Mouse (Mus musculus): Measurements from ENCODE around the gene Tbc1d32.
"Not testable (repeated sequence)": the region's sequence is repeated elsewhere in the genome, so short reads cannot be mapped to it uniquely, and the experiment has no call there.

Tbc1d32 gene

GRCm38 (mm10) chr10:56228568-56229209, at the start of gene Tbc1d32:
Gene Tbc1d32 (minus strand): TSS chr10:56228689.
- in situ Hi-C loops (cut with MboI, MseI): loop anchor here (5.0 to 25.0 kb wide), 2 partner anchors 116 to 1609 kb away; no protein-coding TSS in a partner anchor

DNA sequence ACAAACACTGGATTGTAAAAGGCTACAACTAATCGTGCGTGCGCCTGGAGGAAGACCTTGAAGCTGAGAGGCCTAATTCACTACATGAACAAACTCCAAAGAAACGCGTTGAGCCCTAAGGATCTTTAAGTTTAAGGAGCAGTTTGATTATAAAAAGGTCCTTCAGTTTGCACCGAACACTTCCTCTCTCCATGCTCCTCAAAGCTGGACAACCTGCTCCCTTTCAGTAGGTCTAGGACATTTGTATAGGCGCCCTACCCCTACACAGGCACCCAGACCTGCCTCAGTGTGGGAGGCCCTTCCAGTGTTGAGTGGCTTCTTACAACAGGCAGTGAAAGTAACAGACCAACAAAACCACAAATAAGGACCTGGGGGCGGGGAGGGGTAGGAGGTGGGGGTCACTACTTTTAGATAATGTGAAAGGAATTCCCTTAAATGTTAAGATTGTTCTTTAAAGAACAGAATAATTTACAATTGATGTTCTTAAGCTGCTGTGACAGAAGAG, 666 bp downstream of the Tbc1d32 start:
- in situ Hi-C loops (cut with MboI, MseI): loop anchor here (5.0 to 25.0 kb wide), 2 partner anchors 116 to 1609 kb away; no protein-coding TSS in a partner anchor

GRCm38 (mm10) chr10:56215797-56216196, 12.7 kb downstream of the Tbc1d32 start:
- in situ Hi-C loops (cut with MboI, MseI): loop anchor here (25.0 kb wide), 1 partner anchor 1997 kb away; the partner anchor contains the start of gene AW822073

GRCm38 (mm10) chr10:56210343-56210742, 18.1 kb downstream of the Tbc1d32 start:
- in situ Hi-C loops (cut with MboI, MseI): loop anchor here (25.0 kb wide), 1 partner anchor 2002 kb away; the partner anchor contains the start of gene AW822073

DNA sequence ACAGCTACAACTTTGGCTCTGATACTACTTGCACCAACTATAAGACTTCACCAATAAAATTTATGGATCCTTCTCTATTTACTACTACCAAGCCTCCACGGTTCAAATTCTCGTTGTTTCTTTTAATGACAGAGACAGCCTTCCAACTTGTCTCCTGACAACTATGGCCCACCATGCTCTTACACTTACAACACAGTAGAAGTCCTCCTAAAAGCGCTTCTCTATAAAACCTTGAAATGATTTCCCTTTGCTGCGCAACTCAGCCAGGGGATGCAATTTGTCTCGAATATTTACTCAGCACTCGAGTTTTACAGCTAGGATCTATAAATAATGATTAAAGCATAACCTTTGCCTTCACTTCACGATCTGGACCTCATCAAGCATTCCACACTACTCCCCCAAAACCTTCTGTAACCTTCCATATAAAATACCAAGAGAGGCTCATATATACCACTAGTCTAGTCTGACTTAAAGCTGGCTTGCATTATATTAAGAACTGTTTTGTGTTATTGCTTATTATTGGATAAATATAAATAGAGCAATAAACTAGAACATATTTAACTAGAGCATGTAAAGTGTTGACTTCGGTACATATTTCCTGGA, 21.6 kb downstream of the Tbc1d32 start:
- in situ Hi-C loops (cut with MboI, MseI): loop anchor here (25.0 kb wide), 1 partner anchor 2005 kb away; the partner anchor contains the start of gene AW822073

- in situ Hi-C loops (cut with MboI, MseI): loop anchor here (25.0 kb wide), 1 partner anchor 2008 kb away; the partner anchor contains the start of gene AW822073
Measured at GRCm38 (mm10) chr10:56204348-56204747, 24.1 kb downstream of the Tbc1d32 start.

DNA sequence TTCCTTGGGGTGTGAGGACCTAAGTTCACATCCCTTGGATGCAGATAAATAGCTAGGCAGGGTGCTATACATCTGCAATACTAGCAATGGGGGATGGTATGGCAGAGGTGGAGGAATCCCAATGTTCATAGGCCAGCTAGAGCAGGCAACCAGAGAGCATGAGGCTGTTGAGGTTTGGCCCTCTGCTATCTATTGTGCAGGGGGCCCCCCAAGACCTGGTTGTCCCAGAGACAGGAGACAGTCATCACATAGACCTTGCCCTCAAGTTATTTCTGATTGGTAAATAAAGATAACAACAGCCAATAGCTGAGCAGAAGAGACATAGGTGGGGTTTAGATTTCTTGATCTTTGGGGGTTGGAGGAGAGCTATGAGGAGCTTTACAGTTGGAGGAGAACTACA, 28.6 kb downstream of the Tbc1d32 start:
- in situ Hi-C loops (cut with MboI, MseI): loop anchor here (25.0 kb wide), 1 partner anchor 2012 kb away; the partner anchor contains the start of gene AW822073

- in situ Hi-C loops (cut with MboI, MseI): no loop called here
Measured at GRCm38 (mm10) chr10:56198691-56199090, 29.8 kb downstream of the Tbc1d32 start.

DNA sequence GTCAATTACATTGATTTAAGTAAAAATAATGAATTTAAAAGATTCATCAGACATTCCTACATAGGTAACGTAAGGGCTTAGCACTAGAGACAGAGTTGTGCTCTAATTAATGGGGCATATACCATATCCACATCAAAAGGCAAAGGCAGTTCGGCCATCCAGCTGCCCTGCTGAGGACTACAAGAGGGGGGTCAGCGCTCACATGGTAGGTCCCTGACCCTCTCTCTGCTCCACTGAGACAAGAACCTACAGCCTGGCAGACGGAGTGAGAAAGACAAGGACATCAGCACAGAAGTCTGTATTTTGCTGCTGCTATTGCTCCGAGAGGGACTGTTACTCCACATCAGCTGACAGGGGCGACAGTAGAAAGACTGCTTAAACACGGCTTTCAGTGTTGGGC, 34.2 kb downstream of the Tbc1d32 start:
- in situ Hi-C loops (cut with MboI, MseI): no loop called here

DNA sequence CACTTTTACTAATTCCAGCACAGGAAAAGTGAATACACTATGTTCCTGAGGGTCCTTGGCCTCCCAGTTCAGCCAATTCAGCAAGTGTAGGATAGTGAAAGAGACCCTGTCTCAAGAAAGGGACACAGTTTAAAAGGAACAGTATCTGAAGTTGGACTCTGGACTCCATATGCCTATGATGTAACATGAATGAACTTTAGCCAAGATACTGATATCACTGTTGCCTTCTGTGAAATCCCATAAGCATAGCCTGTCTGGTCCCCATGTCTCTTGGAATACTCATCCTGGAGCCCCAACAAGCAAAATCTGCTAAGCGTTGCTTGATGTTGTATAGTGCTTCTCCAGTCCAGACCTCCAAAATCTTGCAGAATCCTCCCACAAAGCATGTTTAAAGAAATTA, 46.8 kb downstream of the Tbc1d32 start:
- in situ Hi-C loops (cut with MboI, MseI): no loop called here

DNA sequence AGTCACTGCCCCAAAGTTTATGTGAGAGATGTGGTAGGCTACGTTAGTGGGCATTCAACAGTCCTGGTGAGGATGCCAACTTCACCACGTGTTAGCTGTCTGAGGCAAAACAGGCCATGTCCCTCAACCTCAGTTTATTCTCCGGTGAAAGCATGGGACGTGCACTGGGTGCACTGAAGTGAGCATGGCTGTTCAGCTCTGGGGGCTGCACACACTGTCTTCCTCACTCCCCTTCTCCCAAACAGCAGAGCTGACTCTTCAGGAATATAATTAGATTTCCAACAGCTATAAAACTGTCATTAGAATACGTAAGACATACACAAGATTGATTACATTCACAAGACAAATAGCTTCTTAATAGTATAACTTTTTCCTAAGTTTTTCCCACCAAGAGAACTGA, 55.3 kb downstream of the Tbc1d32 start:
- in situ Hi-C loops (cut with MboI, MseI): no loop called here

- in situ Hi-C loops (cut with MboI, MseI): not testable (repeated sequence)
Measured at GRCm38 (mm10) chr10:56167721-56168120, 60.8 kb downstream of the Tbc1d32 start.

- in situ Hi-C loops (cut with MboI, MseI): no loop called here
Measured at GRCm38 (mm10) chr10:56165758-56166157, 62.7 kb downstream of the Tbc1d32 start.

DNA sequence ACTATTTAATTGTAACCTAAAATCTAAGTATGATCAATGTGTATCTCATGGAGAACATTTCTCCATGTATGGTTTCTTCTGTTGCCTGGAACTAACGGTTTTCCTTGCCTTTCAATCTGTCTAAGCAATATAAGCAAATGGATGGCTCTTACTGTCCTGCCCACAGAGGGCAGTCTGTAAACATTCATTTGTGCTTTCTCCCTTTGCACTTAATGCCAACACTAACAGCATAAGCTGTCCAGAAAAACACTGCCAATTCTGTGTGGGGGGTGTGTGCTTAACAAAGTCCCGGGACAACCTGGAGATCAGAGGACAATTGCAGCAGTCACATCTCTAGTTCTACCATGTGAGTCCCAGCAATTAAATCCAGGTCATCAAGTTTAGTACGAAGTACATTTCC, 64.1 kb downstream of the Tbc1d32 start:
- in situ Hi-C loops (cut with MboI, MseI): no loop called here

GRCm38 (mm10) chr10:56158748-56159147, 69.7 kb downstream of the Tbc1d32 start:
- in situ Hi-C loops (cut with MboI, MseI): loop anchor here (5.0 kb wide), 1 partner anchor 694 kb away; no protein-coding TSS in a partner anchor

DNA sequence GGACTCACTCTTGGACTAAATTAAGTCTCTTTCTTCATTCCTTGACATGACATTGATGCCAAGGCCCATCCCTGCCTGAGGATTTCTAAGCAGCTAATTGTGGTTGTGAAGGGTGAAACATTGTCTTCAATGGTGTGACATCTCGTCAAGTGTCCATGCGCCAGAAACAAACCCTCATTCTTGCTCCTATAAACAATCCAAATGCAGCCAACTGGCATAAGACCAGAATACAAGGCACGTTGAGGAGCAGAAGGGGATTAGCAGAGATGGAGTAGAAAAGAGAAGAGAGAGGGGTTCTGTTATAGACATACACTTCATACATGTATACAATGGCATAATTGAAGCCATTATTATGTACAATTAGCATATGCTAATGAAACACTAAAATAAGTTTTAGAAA, 70.3 kb downstream of the Tbc1d32 start:
- in situ Hi-C loops (cut with MboI, MseI): loop anchor here (5.0 kb wide), 1 partner anchor 694 kb away; no protein-coding TSS in a partner anchor

- in situ Hi-C loops (cut with MboI, MseI): loop anchor here (5.0 kb wide), 1 partner anchor 695 kb away; no protein-coding TSS in a partner anchor
Measured at GRCm38 (mm10) chr10:56156956-56157355, 71.5 kb downstream of the Tbc1d32 start.

- in situ Hi-C loops (cut with MboI, MseI): no loop called here
Measured at GRCm38 (mm10) chr10:56148920-56149319, 79.6 kb downstream of the Tbc1d32 start.

DNA sequence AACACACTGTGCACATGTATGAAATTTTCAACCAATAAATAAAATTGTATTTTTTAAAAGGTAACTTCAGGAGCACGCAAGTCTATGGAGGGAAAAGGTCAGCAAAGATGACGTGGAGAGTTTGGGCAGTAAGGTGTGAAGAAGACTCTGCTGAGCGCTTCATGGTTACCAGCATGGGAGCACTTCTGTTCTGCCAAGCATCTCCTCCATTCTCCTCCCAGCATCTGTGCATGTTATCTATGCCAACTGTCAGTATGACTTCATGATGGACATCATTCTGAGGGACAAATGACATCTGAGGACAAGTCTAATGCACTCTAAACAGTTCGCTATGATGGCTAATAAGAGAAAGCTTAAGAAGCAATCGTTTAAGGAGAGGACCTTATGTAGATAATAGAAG, 91.3 kb downstream of the Tbc1d32 start:
- in situ Hi-C loops (cut with MboI, MseI): no loop called here

DNA sequence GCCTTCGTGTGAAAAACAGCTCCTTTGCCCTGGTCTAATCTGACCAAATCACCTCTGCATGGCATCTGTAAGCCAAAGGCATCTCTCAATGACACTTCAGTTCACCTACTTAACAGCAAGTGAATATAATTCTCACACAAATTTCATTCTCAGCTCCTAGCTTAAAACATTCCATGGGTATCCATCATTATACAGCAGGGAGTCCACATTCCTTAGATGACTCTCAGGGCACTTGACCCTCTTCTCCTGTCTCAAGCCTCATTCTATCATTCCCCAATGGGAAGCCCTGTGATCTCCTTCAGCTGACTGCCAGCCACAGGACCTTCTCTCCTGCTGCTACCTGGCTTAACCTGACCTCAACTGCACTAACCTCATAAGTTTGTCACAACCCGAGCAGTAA, 98.8 kb downstream of the Tbc1d32 start:
- in situ Hi-C loops (cut with MboI, MseI): no loop called here

DNA sequence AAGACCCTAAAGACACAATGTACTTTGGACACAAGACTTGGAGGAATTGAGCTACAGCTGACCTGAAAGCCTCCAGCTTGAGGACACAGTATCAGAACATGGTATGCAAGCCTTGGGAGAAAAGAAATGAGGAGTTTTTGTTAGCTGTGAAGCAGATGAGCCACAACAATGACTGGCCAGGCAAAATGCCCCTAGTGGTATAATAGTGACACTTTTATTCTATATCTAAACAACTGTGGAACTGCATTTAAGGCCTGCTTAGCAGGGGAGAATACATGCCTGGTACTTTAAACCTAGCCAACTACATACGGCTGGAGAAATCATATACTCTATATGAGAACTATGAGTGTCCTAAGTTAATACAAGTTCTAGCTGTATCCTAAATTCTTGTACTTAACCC, 101.5 kb downstream of the Tbc1d32 start:
- in situ Hi-C loops (cut with MboI, MseI): no loop called here

DNA sequence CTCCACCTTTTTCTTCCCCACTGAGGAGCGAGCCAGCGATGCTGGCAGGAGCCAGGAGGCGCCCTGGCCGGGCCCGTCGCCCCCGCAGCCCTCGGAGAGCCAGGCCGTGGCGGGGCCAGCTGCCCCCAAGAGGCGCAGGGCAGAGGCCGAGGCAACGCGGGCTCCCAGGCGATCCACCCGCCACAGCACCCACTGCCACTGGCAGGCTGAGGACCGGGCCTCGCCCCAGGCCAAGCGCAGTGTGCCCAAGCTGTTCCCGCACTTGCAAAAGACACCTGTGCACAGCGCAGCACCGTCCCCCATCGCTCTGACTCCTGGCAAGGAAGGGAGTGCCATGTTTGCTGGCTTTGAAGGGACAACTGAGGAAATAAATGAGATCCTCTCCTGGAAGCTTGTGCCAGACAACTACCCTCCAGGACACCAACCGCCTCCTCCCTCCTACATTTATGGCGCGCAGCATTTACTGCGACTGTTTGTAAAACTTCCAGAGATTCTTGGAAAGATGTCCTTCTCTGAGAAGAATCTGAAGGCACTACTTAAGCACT, 112.8 kb downstream of the Tbc1d32 start:
- in situ Hi-C loops (cut with MboI, MseI): loop anchor here (10.0 kb wide), 1 partner anchor 1739 kb away; no protein-coding TSS in a partner anchor

All from T-helper 1 cell (primary cell).